Mouse (Mus musculus) kidney, adult 2 months (tissue): ENCODE data around the gene Slc22a3.

Experiments used
- CTCF ChIP-seq: fragments of 200-500 bp; conservative IDR thresholded peaks from 2 replicates; pipeline ENCODE4 v1.5.1; 2011; ENCODE audit warnings: low read depth, mild to moderate bottlenecking, control low read depth, low read length, moderate library complexity, mixed read lengths; ENCODE audit not compliant: insufficient read depth, insufficient read length
- POLR2A ChIP-seq: fragments of 200-500 bp; IDR thresholded peaks from one replicate; pipeline ENCODE4 v1.6.1; 2011; ENCODE audit warnings: low read depth, low read length, control low read depth

DNA sequence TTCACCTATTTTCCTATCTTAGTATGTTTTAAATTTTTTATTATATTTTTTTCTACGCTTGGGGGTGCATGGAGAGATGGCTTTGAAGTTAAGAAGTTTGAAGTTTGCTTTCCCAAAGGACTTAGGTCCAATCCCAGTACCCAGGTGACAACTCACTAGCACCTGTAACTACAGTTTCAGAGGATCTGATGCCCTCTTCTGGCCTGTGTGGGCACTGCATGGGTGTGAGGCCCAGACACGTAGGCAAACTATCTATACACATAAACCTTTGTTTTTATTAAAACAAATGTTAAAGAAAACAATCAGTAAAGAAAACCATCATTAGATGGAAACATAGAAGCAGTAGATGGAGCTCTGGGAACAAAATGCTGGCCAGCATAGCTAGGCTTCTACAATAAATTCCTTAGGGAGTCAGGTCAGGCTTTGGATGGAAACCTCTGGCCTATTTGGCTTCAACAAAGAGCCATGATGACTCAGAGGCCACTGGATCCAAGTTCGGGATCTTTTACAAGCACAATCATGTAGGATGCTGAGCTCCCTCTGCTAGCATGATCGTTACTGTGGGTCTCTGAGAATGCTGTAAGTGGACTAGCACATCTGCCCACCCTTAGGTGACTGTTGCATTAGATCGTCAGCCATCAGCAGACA, 52.2 kb downstream of the Slc22a3 start:
- peak; percentile 69 for TF ChIP-seq CTCF
- no peak for TF ChIP-seq POLR2A
